Mouse (Mus musculus) lung, adult 2 months (tissue): ENCODE data around the gene Cox6a1. TPM values are rescaled to one million over a fixed set of nuclear protein-coding genes. Genes with fewer than 3 reads are reported as not detected.
"Not testable (repeated sequence)": the region's sequence is repeated elsewhere in the genome, so short reads cannot be mapped to it uniquely, and the experiment has no call there.

ENCODE experiments used
- DNase-seq: peaks from one replicate; pipeline ENCODE4 v3.0.0; 2022
- H3K4me1 ChIP-seq: fragments of 200-500 bp; 2 replicates; pipeline ENCODE4 v1.6.1; 2011; ENCODE audit warnings: low read length; ENCODE audit not compliant: control insufficient read depth, insufficient read depth
- H3K4me3 ChIP-seq: fragments of 200-500 bp; replicated peaks from 2 replicates; pipeline ENCODE3; 2011; ENCODE audit warnings: low read depth, mild to moderate bottlenecking, control low read depth, low read length; ENCODE audit errors: extremely low read depth
- CTCF ChIP-seq: fragments of 200-500 bp; IDR thresholded peaks from 2 replicates; pipeline ENCODE4 v1.5.1; 2011; ENCODE audit warnings: mild to moderate bottlenecking, low read length, control low read depth; ENCODE audit not compliant: insufficient read depth
- POLR2A ChIP-seq: fragments of 200-500 bp; IDR thresholded peaks from 2 replicates; pipeline ENCODE4 v1.6.1; 2011; ENCODE audit warnings: low read depth, mild to moderate bottlenecking, control low read depth, low read length, borderline replicate concordance; ENCODE audit errors: extremely low read depth
- WGBS: fragments of 180-500 bp; shearing (Covaris S2); methylation state at CpG from one replicate; pipeline ENCODE4 v1.1.7; 2018; 5-methylcytosine and 5-hydroxymethylcytosine counted together
- polyA plus RNA-seq: library from polyadenylated mRNA; depleted of rRNA; stranded (reverse); fragments of >200 nt; gene quantifications from 2 replicates; pipeline ENCODE4 v1.2.3, GENCODE M21; 2012; rRNA removed

Gene Cox6a1
- 2,050 and 2,118 TPM in 2 replicates for polyA plus RNA-seq

DNA sequence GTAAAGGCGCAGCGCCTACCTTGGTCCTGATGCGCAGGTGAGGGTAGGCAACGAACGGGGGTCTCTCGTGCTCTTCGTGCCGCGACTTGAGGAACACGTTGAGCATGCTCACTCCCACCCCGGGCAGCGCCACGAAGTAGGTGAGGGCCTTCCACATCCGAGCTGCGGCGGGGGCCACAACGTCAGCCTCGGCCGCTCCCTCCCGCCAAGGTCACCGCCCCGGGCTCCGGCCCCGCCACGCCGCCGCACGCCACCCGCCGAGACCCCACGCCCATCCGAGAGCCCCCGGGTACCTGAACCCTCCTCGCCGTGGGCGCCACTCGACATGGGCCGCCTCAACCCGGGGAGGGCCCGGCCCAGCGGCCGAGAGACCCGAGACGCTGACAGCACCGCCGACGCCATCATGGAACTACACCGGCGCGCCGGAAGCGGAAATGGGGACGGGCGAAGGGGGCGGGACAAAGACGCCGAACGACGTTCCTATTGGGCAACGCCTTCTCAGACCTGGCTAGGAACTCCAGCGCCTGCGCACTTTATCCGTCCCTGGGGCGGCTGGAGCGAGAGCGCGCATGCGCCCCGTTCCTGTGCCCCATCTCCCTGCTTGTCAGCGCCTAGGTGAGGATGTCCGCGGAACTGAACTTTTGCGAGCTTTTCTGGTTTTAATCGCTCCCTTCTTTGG, at the start of gene Cox6a1:
TSS of gene Cox6a1 (minus strand) at position 436 of the 679 bp plus-strand sequence.
- peak; percentile 97 for DNase-seq
- TF ChIP-seq POLR2A (peak; percentile 84), CTCF (0 out of 2 replicates have a peak, but pooled peaks have one; percentile 3)
- Histone ChIP-seq H3K4me1 (peaks cover 12% of the 10 kb centered on the region), H3K4me3 (peak within 1 kb of the TSS; percentile 87)
- 1% methylated on average over 74 of the region's 74 CpGs for WGBS

DNA sequence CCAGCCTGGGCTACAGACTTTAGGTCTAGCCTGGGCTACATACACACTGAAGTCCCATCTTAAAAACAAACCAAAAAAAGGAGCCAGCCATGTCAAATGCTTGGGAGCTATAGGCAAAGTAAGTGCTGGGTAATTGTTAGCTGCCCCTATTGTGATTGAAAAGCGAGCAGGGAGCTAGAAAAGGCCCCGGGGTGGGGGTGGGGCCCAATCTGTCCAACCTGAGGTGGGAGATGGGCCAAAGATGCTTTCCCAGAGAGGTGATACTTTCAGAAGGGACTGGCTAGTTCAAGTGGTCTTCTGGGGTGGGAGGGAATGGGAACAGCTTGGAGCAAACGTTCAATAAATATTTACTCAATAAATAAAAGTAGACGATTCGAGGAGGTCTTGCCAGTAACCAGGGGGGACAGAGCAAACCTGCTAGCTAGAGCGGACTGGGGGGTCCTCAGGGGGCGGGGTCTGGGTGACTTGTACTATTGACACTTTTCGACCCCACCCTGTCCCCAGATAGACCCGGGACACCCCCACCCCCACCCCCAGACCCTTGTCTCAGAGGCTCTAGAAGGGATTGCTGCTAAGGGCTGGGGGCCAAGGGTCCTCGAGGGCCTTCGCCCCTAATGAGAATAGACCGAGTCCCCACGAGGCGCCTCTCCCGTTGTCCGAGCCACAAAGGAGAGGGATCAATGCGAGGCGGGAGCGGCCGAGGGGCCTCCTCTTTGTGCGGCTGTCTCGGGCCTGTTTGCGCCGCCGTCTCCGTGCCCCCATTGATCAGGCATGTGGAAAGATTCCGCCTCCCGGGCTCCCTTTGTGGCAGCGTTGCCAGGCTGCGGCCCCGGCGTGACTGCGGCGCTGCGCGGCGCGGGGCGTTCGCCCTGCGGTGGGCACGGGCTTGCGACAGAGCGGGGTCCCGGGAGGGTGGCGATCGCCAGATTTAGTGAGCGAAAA, 49.3 kb upstream of the Cox6a1 start:
- WGBS: 5% methylated on average over 48 of the region's 48 CpGs
- TF ChIP-seq POLR2A (no peak), CTCF (no peak)
- Histone ChIP-seq H3K4me3 (no peak overlapping the region), H3K4me1 (no peaks in the 10 kb centered on the region)
- no peak for DNase-seq

DNA sequence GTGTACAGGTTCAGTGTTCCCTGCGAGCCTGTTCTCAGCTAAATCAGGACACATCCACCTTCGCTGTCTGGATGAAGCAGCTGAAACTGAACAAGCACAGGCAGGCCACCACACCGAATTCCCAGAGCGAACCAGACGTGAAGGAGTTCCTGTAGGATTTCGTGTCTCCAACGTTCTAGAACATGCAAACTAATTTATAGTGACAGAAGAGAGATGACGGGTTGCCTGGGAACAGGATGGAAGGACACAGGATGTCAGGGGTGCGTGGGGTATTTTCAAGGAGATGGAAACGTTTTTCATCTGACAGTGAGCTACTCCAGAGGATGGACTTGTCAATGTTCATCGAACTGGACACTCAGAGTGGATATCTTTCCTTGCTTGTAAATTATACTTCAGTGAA, 47.9 kb upstream of the Cox6a1 start:
- 63% methylated on average over 11 of the region's 11 CpGs for WGBS
- DNase-seq: no peak
- Histone ChIP-seq H3K4me1 (no peaks in the 10 kb centered on the region), H3K4me3 (no peak overlapping the region)
- TF ChIP-seq CTCF (no peak), POLR2A (no peak)

DNA sequence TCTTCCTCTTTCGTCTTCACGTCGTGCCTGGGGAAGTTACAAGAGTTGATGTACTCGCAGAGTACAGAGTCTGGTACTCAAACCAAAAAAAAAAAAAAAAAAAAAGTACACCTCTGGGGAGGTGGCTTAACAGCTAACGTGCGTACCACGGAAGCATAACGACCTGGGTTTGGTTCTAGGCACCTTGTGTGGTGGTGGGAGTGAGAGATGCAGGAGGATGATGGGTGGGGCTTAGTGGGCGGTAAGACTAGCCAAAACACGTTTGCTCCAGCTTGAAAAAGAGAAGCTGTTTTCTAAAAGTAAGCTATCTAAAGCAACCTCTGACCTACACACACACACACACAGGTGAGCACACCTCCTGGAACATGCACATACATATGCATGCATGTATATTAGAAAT, 46.1 kb upstream of the Cox6a1 start:
- WGBS: 22% methylated on average over 10 of the region's 10 CpGs
- no peaks in the 10 kb centered on the region for H3K4me1 ChIP-seq
- no peak overlapping the region for H3K4me3 ChIP-seq
- no peak for TF ChIP-seq CTCF
- TF ChIP-seq POLR2A: no peak
- DNase-seq: no peak

DNA sequence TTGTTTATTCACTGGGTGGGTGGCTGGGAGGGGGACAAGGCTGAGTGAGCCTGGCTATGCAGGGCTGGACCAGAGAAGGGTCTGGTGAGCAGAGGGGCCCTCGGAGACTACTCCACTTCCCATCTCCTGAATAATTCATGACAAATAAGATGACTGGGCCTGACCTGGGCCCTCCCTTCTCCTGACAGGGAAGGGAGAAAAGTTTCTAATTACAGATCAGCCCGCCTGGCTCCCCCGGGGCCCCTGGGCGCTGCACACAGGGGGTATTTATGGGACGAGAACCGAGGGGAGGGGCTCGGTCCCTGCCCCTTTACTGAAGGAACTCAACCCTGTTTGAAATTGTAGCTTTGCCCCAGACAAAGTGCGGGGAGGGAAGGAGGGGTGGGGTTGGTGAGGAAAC, 45.4 kb upstream of the Cox6a1 start:
- H3K4me1 ChIP-seq: no peaks in the 10 kb centered on the region
- WGBS: 15% methylated on average over 8 of the region's 8 CpGs
- TF ChIP-seq CTCF: no peak
- TF ChIP-seq POLR2A: no peak
- DNase-seq: no peak
- no peak overlapping the region for H3K4me3 ChIP-seq

DNA sequence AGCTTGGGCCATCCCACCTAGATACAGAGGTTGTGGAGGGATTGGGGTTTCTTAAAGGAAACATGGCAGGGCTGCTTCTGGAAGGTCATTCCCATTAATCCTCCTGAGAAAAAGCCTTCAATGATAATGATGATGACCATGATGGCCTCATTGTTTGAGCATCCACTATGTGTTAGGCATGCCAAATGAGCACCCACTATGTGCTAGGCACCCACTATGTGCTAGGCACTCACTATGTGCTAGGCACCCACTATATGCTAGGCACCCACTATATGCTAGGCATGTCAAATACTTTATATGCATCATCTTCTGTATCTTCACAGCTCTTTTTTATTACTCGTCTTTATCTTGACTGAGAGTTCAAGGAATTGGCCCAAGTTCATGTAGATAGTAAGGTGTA, 44.2 kb upstream of the Cox6a1 start:
- Histone ChIP-seq H3K4me1 (no peaks in the 10 kb centered on the region), H3K4me3 (no peak overlapping the region)
- TF ChIP-seq CTCF (no peak), POLR2A (no peak)
- 66% methylated on average over 1 of the region's 1 CpGs for WGBS
- DNase-seq: no peak

DNA sequence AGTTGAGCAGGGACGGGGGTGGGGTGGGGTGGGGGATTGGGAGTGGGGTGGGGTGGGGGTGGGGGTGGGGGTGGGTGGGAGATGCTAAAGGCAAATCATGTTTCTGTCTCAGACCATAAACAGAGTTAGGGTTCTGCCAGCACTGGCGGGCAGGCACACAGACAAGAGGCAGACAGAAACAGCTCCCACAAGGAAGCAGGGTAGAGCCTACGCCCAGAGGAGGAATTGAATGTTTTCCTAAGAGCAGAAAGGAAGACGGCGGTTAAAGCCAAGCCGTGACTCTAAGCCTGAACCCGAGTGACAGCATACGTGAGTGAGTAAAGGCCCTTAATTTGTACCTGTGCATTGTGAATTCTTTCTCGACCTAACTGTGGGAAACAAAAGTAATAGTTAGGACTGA, 43.2 kb upstream of the Cox6a1 start:
- H3K4me1 ChIP-seq: no peaks in the 10 kb centered on the region
- 27% methylated on average over 9 of the region's 9 CpGs for WGBS
- DNase-seq: no peak
- TF ChIP-seq CTCF (no peak), POLR2A (no peak)
- H3K4me3 ChIP-seq: no peak overlapping the region

DNA sequence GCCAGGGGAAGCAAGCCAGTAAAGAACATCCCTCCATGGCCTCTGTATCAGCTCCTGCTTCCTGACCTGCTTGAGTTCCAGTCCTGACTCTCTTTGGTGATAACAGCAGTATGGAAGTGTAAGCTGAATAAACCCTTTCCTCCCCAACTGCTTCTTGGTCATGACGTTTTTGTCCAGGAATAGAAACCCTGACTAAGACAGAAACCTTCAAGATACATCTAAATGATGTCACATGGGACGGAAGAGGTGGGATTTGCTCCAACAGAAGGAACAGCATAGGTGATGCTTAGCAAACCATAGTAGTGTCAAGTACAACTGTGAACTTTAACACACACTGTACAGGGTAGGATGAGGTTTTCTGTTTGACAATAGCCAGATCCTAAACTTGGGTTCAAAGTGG, 30.1 kb upstream of the Cox6a1 start:
- H3K4me1 ChIP-seq, H3K4me3 ChIP-seq, DNase-seq: not testable (repeated sequence)
- 67% methylated on average over 2 of the region's 2 CpGs for WGBS

DNA sequence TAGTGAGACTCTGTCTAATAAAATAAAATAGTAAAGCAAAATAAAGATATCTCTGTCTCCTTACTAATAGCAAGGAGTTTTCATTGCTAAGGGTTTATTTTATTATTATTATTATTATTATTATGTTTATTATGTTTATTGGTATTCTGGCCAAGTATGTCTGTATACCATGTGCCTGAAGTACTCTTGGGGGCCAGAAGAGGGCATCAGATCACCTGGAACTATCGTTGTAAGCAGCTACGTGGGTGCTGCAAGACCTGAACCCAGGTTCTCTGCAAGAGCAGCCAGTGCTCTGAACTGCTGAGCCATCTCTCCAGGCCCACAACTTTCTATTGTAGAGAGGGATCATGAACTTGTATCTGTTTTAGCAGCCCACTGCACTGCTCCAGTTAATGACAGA, 26.7 kb upstream of the Cox6a1 start:
- WGBS: 80% methylated on average over 2 of the region's 2 CpGs
- TF ChIP-seq CTCF (no peak), POLR2A (no peak)
- Histone ChIP-seq H3K4me1 (no peaks in the 10 kb centered on the region), H3K4me3 (no peak overlapping the region)
- DNase-seq: no peak
